Mouse (Mus musculus): ENCODE results near the gene Gnaq. TPM values are rescaled to one million over a fixed set of nuclear protein-coding genes. Genes with fewer than 3 reads are reported as not detected.

Gnaq gene
- polyA plus RNA-seq, 1 experiment from 2014 or later, result 54.1 TPM

GRCm38 (mm10) chr19:16314295-16314821 lies 181.7 kb downstream of the Gnaq start:
- Histone ChIP-seq H3K27me3 (replicated peaks) (no peaks in the 10 kb centered on the region), H3K9ac (no peak overlapping the region), H3K36me3 (no peaks in the 10 kb centered on the region), H3K4me1 (peaks cover 9% of the 10 kb centered on the region; the same call in 1 of the 2 replicates), H3K4me2 (replicated peaks) (no peak overlapping the region), H3K9me3 (no peaks in the 10 kb centered on the region), H3K4me3 (no peak overlapping the region), H3K27ac (no peak overlapping the region)
- WGBS, result 41% methylated on average over 4 of the region's 4 CpGs
- no peak for ATAC-seq (ENCODE audit: low FRiP score, low read depth)

GRCm38 (mm10) chr19:16315525-16315924 lies 182.9 kb downstream of the Gnaq start:
- no peak overlapping the region for H3K9ac ChIP-seq
- no peak for ATAC-seq (ENCODE audit: low FRiP score, low read depth)
- H3K4me2 ChIP-seq (replicated peaks), result no peak overlapping the region
- H3K4me1 ChIP-seq, result peaks cover 9% of the 10 kb centered on the region; the same call in 1 of the 2 replicates
- WGBS, result 93% methylated on average over 4 of the region's 4 CpGs
- H3K9me3 ChIP-seq, result no peaks in the 10 kb centered on the region
- no peak overlapping the region for H3K27ac ChIP-seq
- no peaks in the 10 kb centered on the region for H3K27me3 ChIP-seq (replicated peaks)
- H3K36me3 ChIP-seq, result no peaks in the 10 kb centered on the region
- no peak overlapping the region for H3K4me3 ChIP-seq

GRCm38 (mm10) chr19:16318128-16318811 lies 185.6 kb downstream of the Gnaq start:
- no peaks in the 10 kb centered on the region for H3K36me3 ChIP-seq
- no peak overlapping the region for H3K9ac ChIP-seq
- H3K4me1 ChIP-seq, result peaks cover 9% of the 10 kb centered on the region; the same call in 1 of the 2 replicates
- no peaks in the 10 kb centered on the region for H3K27me3 ChIP-seq (replicated peaks)
- no peak for ATAC-seq (ENCODE audit: low FRiP score, low read depth)
- 74% methylated on average over 14 of the region's 14 CpGs for WGBS
- no peak overlapping the region for H3K27ac ChIP-seq
- no peaks in the 10 kb centered on the region for H3K9me3 ChIP-seq
- H3K4me2 ChIP-seq (replicated peaks), result no peak overlapping the region
- no peak overlapping the region for H3K4me3 ChIP-seq

GRCm38 (mm10) chr19:16319986-16320385 lies 187.4 kb downstream of the Gnaq start:
- H3K9me3 ChIP-seq, result no peaks in the 10 kb centered on the region
- WGBS, result 85% methylated on average over 7 of the region's 7 CpGs
- H3K4me2 ChIP-seq (replicated peaks), result no peak overlapping the region
- ATAC-seq (ENCODE audit: low FRiP score, low read depth), result no peak
- no peak overlapping the region for H3K27ac ChIP-seq
- no peak overlapping the region for H3K4me3 ChIP-seq
- H3K36me3 ChIP-seq, result no peaks in the 10 kb centered on the region
- H3K9ac ChIP-seq, result no peak overlapping the region
- no peaks in the 10 kb centered on the region for H3K27me3 ChIP-seq (replicated peaks)
- 0 out of 2 replicates have a peak, but pooled peaks cover 3% of the 10 kb centered on the region for H3K4me1 ChIP-seq

GRCm38 (mm10) chr19:16322986-16323385 lies 190.4 kb downstream of the Gnaq start:
- no peak overlapping the region for H3K27ac ChIP-seq
- no peaks in the 10 kb centered on the region for H3K36me3 ChIP-seq
- no peak overlapping the region for H3K4me3 ChIP-seq
- no peak overlapping the region for H3K4me2 ChIP-seq (replicated peaks)
- ATAC-seq (ENCODE audit: low FRiP score, low read depth), result no peak
- H3K4me1 ChIP-seq, result peaks cover 18% of the 10 kb centered on the region
- WGBS, result 89% methylated on average over 6 of the region's 6 CpGs
- no peaks in the 10 kb centered on the region for H3K9me3 ChIP-seq
- H3K9ac ChIP-seq, result no peak overlapping the region
- no peaks in the 10 kb centered on the region for H3K27me3 ChIP-seq (replicated peaks)

- Histone ChIP-seq H3K4me2 (replicated peaks) (no peak overlapping the region), H3K4me1 (peaks cover 25% of the 10 kb centered on the region), H3K27me3 (replicated peaks) (no peaks in the 10 kb centered on the region), H3K27ac (no peak overlapping the region), H3K36me3 (no peaks in the 10 kb centered on the region), H3K9ac (no peak overlapping the region), H3K4me3 (no peak overlapping the region), H3K9me3 (no peaks in the 10 kb centered on the region)
- no peak for ATAC-seq (ENCODE audit: low FRiP score, low read depth)
- WGBS, result 90% methylated on average over 3 of the region's 3 CpGs
Observed at GRCm38 (mm10) chr19:16324239-16324638, 191.6 kb downstream of the Gnaq start.

GRCm38 (mm10) chr19:16325911-16326310 lies 193.3 kb downstream of the Gnaq start:
- H3K4me3 ChIP-seq, result no peak overlapping the region
- WGBS, result 56% methylated on average over 8 of the region's 8 CpGs
- no peak overlapping the region for H3K9ac ChIP-seq
- no peaks in the 10 kb centered on the region for H3K36me3 ChIP-seq
- no peak overlapping the region for H3K27ac ChIP-seq
- peaks cover 25% of the 10 kb centered on the region for H3K4me1 ChIP-seq
- H3K9me3 ChIP-seq, result no peaks in the 10 kb centered on the region
- ATAC-seq (ENCODE audit: low FRiP score, low read depth), result no peak
- no peaks in the 10 kb centered on the region for H3K27me3 ChIP-seq (replicated peaks)
- H3K4me2 ChIP-seq (replicated peaks), result no peak overlapping the region

GRCm38 (mm10) chr19:16327401-16328073 lies 194.9 kb downstream of the Gnaq start:
- no peak overlapping the region for H3K4me2 ChIP-seq (replicated peaks)
- H3K4me3 ChIP-seq, result no peak overlapping the region
- H3K4me1 ChIP-seq, result peaks cover 25% of the 10 kb centered on the region
- H3K9ac ChIP-seq, result no peak overlapping the region
- H3K9me3 ChIP-seq, result no peaks in the 10 kb centered on the region
- no peaks in the 10 kb centered on the region for H3K36me3 ChIP-seq
- ATAC-seq (ENCODE audit: low FRiP score, low read depth), result no peak
- no peak overlapping the region for H3K27ac ChIP-seq
- 82% methylated on average over 10 of the region's 10 CpGs for WGBS
- no peaks in the 10 kb centered on the region for H3K27me3 ChIP-seq (replicated peaks)

- H3K9ac ChIP-seq, result no peak overlapping the region
- peaks cover 25% of the 10 kb centered on the region for H3K4me1 ChIP-seq
- H3K36me3 ChIP-seq, result no peaks in the 10 kb centered on the region
- no peaks in the 10 kb centered on the region for H3K9me3 ChIP-seq
- no peak overlapping the region for H3K27ac ChIP-seq
- no peak overlapping the region for H3K4me3 ChIP-seq
- 63% methylated on average over 7 of the region's 7 CpGs for WGBS
- no peaks in the 10 kb centered on the region for H3K27me3 ChIP-seq (replicated peaks)
- H3K4me2 ChIP-seq (replicated peaks), result no peak overlapping the region
- ATAC-seq (ENCODE audit: low FRiP score, low read depth), result peak; percentile 75
Observed at GRCm38 (mm10) chr19:16328074-16328850, 195.6 kb downstream of the Gnaq start.

- H3K4me3 ChIP-seq, result no peak overlapping the region
- no peaks in the 10 kb centered on the region for H3K9me3 ChIP-seq
- no peak for ATAC-seq (ENCODE audit: low FRiP score, low read depth)
- peaks cover 25% of the 10 kb centered on the region for H3K4me1 ChIP-seq
- no peaks in the 10 kb centered on the region for H3K27me3 ChIP-seq (replicated peaks)
- H3K27ac ChIP-seq, result no peak overlapping the region
- H3K36me3 ChIP-seq, result peaks cover 6% of the 10 kb centered on the region; the same call in 1 of the 2 replicates
- no peak overlapping the region for H3K4me2 ChIP-seq (replicated peaks)
- H3K9ac ChIP-seq, result no peak overlapping the region
Observed at GRCm38 (mm10) chr19:16329056-16329455, 196.4 kb downstream of the Gnaq start.

- Histone ChIP-seq H3K27me3 (replicated peaks) (no peaks in the 10 kb centered on the region), H3K27ac (no peak overlapping the region), H3K4me3 (no peak overlapping the region), H3K4me2 (replicated peaks) (no peak overlapping the region), H3K9me3 (no peaks in the 10 kb centered on the region), H3K36me3 (peaks cover 6% of the 10 kb centered on the region; the same call in 1 of the 2 replicates), H3K9ac (no peak overlapping the region), H3K4me1 (peaks cover 25% of the 10 kb centered on the region)
- 90% methylated on average over 6 of the region's 6 CpGs for WGBS
- ATAC-seq (ENCODE audit: low FRiP score, low read depth), result no peak
Observed at GRCm38 (mm10) chr19:16329648-16330047, 197.0 kb downstream of the Gnaq start.

- 90% methylated on average over 7 of the region's 7 CpGs for WGBS
- Histone ChIP-seq H3K4me2 (replicated peaks) (no peak overlapping the region), H3K4me3 (no peak overlapping the region), H3K36me3 (peaks cover 6% of the 10 kb centered on the region), H3K9me3 (no peaks in the 10 kb centered on the region), H3K27me3 (replicated peaks) (no peaks in the 10 kb centered on the region), H3K27ac (no peak overlapping the region), H3K4me1 (peaks cover 25% of the 10 kb centered on the region), H3K9ac (no peak overlapping the region)
- ATAC-seq (ENCODE audit: low FRiP score, low read depth), result no peak
Observed at GRCm38 (mm10) chr19:16330161-16330560, 197.5 kb downstream of the Gnaq start.

Data from neural tube, embryonic 12.5 days (tissue).